Mouse (Mus musculus) limb, embryonic 12.5 days (tissue): Measurements from ENCODE around the gene Scn10a. TPM values are rescaled to one million over a fixed set of nuclear protein-coding genes. Genes with fewer than 3 reads are reported as not detected.

Experiments used
- polyA plus RNA-seq: library from polyadenylated mRNA; unstranded; fragments of >200 nt; fragmentation: Nextera tagmentation; extraction: Ambion mirVana; gene quantifications from 2 replicates; pipeline ENCODE4 v1.2.1, GENCODE M21; 2016

Scn10a gene
- polyA plus RNA-seq, 1 experiment from 2014 or later = 0.24 TPM

Other genes starting within 250 kb of the Scn10a start
- gene Scn5a, start 140.3 kb downstream of the Scn10a start, polyA plus RNA-seq = 0.05 and 0.06 TPM in 2 replicates
- 0.22 and 0.28 TPM in 2 replicates for gene Scn11a, start 106.1 kb upstream of the Scn10a start, polyA plus RNA-seq
- 63.7 and 66.2 TPM in 2 replicates for gene Wdr48, start 175.6 kb upstream of the Scn10a start, polyA plus RNA-seq
- gene Gorasp1, start 218.2 kb upstream of the Scn10a start, polyA plus RNA-seq = 29.7 and 30.8 TPM in 2 replicates
- gene Ttc21a, start 218.3 kb upstream of the Scn10a start, polyA plus RNA-seq = 0.31 and 0.44 TPM in 2 replicates